Mouse (Mus musculus): ENCODE measurements at regions not wholly inside any gene's neighbourhood (a gene's known extent, or its start where the extent isn't known, plus 50 kb on each side); places are given as distances from the start of the nearest gene placed in this dataset.

DNA sequence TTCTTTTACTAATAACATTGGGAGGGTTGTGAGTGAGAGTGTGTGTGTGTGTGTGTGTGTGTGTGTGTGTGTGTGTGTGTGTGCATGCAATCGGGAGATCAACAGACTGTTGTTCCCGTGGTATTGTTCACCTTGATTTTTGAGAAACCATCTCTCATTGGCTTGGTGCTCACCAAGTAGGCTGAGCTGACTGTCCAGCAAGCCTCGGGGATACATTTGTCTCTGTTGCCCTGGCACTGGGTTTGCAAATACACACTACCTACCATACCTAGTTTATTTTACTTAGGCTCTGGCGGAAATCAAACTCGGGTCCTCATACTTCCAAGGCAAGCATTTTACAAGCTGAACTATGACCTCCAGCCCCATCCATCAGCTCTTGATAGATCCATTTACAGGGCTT, 306.0 kb upstream of the Ppargc1a start:
- ATAC-seq (ENCODE audit: low read depth) (no peak), DNase-seq (no peak)
- no peak overlapping the region for H3K9ac ChIP-seq
- no peak overlapping the region for H3K4me2 ChIP-seq
- no peaks in the 10 kb centered on the region for H3K27me3 ChIP-seq
- no peaks in the 10 kb centered on the region for H3K9me3 ChIP-seq (replicated peaks)
- no peak overlapping the region for H3K4me3 ChIP-seq (replicated peaks)
- no peak overlapping the region for H3K27ac ChIP-seq
- no peaks in the 10 kb centered on the region for H3K36me3 ChIP-seq
- 84% methylated on average over 5 of the region's 5 CpGs for WGBS (ENCODE audit: insufficient replicate concordance)
- H3K4me1 ChIP-seq (replicated peaks), result no peaks in the 10 kb centered on the region

DNA sequence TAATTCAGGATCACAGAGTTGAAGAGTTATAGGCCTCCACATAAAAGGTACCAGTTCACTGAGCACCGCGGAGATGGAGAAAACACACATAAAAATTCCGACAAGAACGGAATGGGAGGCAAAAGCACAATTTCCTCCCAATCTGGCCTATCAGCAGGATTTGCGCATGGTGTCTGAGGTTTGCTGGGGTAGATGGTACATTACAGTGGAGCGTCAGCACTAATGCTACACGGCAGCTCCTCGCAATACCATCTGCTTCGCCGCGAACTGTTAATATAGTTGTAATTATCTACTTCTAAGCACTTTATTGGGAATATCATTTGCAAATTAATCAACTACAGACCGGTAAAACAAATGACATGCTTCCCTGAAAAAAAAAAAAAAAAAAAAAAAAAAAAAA, 304.2 kb upstream of the Ppargc1a start:
- H3K9me3 ChIP-seq (replicated peaks), result no peaks in the 10 kb centered on the region
- DNase-seq (no peak), ATAC-seq (ENCODE audit: low read depth) (no peak)
- H3K36me3 ChIP-seq, result no peaks in the 10 kb centered on the region
- no peaks in the 10 kb centered on the region for H3K4me1 ChIP-seq (replicated peaks)
- H3K27me3 ChIP-seq, result no peaks in the 10 kb centered on the region
- H3K4me3 ChIP-seq (replicated peaks), result no peak overlapping the region
- no peak overlapping the region for H3K4me2 ChIP-seq
- no peak overlapping the region for H3K27ac ChIP-seq
- H3K9ac ChIP-seq, result no peak overlapping the region
- WGBS (ENCODE audit: insufficient replicate concordance), result 86% methylated on average over 12 of the region's 12 CpGs

DNA sequence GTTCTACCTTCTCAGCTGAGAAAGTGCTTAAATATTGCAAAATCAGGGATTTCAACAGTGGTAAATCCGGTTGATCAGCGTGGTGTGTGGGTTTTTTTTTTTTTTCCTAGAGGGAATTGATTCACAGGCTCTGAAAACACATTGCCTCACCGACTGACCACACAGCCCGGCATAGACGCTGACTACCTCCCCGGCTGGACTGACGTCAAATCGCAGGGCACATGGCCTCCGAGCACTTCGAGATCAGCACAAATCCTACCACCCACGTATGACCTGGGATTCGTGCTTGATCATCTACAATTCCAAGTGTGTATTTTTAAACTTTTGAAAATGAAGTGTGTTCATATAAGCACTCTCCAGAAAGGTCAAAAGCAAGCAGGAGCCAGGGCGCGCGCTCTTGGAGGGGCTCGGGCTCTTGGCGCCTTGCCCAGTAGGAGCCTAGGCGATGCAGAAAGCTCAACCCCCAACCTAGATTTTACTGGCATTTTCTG, 300.7 kb upstream of the Ppargc1a start:
- DNase-seq (no peak), ATAC-seq (ENCODE audit: low read depth) (no peak)
- Histone ChIP-seq H3K4me3 (replicated peaks) (no peak overlapping the region), H3K4me2 (no peak overlapping the region), H3K36me3 (no peaks in the 10 kb centered on the region), H3K4me1 (replicated peaks) (no peaks in the 10 kb centered on the region), H3K27me3 (no peaks in the 10 kb centered on the region), H3K9ac (no peak overlapping the region), H3K9me3 (replicated peaks) (no peaks in the 10 kb centered on the region), H3K27ac (no peak overlapping the region)
- 80% methylated on average over 18 of the region's 18 CpGs for WGBS (ENCODE audit: insufficient replicate concordance)

DNA sequence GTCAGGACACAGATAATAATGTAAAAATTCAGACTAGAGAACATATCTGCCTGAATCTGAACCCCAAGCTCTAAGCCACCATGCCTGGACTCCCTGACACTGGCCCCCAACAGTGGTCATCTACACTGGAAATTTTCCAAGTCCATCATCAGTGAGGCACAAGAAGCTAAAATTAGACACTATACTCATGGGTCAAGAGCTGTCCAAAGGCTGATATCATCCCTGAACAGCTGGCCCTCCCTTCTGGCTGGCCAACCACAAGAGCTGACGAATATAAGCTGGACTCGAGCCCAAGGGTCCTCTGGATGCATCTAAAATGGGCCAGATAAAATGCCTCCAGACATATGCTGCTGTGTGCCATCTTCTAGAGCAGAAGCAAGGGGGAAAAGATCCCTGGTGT, 298.5 kb upstream of the Ppargc1a start:
- Histone ChIP-seq H3K36me3 (no peaks in the 10 kb centered on the region), H3K4me2 (no peak overlapping the region), H3K27ac (no peak overlapping the region), H3K4me3 (replicated peaks) (no peak overlapping the region), H3K27me3 (no peaks in the 10 kb centered on the region), H3K9me3 (replicated peaks) (no peaks in the 10 kb centered on the region), H3K4me1 (replicated peaks) (no peaks in the 10 kb centered on the region), H3K9ac (no peak overlapping the region)
- DNase-seq (no peak), ATAC-seq (ENCODE audit: low read depth) (no peak)
- 35% methylated on average over 2 of the region's 2 CpGs for WGBS (ENCODE audit: insufficient replicate concordance)

DNA sequence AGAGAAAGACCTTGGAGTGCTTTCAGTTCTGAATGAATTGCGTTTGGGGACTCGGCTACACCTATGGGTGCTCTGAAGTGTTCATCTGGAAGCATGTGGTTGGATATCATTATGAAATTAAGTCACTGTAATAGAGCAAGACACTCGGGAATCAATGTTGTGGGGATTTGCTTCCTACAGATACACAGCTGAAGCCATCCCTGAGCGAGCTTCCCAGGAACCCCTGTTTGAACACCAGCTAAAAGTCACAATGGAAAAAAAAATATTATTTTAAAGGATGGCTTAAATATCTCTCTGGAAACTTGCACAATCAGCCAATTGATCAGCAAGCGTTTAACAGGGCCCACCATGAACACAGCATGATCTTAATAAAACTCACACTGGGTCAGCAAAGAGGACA, 293.0 kb upstream of the Ppargc1a start:
- H3K27me3 ChIP-seq, result no peaks in the 10 kb centered on the region
- no peak overlapping the region for H3K4me2 ChIP-seq
- H3K4me3 ChIP-seq (replicated peaks), result no peak overlapping the region
- 65% methylated on average over 5 of the region's 5 CpGs for WGBS (ENCODE audit: insufficient replicate concordance)
- DNase-seq (no peak), ATAC-seq (ENCODE audit: low read depth) (no peak)
- H3K4me1 ChIP-seq (replicated peaks), result no peaks in the 10 kb centered on the region
- H3K27ac ChIP-seq, result no peak overlapping the region
- H3K9me3 ChIP-seq (replicated peaks), result no peaks in the 10 kb centered on the region
- no peaks in the 10 kb centered on the region for H3K36me3 ChIP-seq
- no peak overlapping the region for H3K9ac ChIP-seq

DNA sequence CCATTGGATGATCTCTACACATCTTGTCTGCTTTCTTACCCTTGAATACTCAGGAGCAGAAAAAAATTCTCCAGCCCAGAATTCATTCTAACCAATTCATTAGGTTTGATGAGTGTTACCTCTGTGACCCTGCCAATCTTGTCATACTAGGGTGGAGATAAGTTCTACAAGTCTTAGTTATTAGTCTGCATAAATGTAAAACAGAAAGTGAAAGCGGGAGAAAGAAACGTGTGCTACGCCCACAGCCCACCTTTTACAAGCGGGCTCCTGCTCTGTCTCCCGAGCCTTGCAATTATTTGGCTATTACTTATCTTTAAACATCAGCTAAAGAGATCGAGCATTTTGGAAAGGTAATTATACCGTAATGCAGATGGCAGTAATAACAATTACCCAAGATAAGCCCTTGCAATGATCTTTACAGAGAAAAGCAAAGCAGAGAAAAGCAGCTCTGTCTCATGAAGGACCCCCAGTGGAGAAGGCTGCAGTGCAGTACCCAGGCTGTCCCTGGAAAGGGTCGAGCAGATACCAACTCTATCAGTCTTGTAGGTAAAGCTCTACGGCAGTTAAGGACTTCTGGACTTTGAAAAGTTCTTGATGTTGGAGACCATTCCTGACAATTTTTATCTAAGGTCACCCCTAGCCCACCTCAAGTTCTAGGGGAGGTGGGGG, 286.1 kb upstream of the Ppargc1a start:
- Histone ChIP-seq H3K27ac (no peak overlapping the region), H3K9me3 (replicated peaks) (no peaks in the 10 kb centered on the region), H3K4me3 (replicated peaks) (peak overlapping the region; percentile 22; the same call in 1 of the 2 replicates), H3K4me2 (peak overlapping the region; percentile 27), H3K36me3 (no peaks in the 10 kb centered on the region), H3K27me3 (no peaks in the 10 kb centered on the region), H3K4me1 (replicated peaks) (no peaks in the 10 kb centered on the region), H3K9ac (no peak overlapping the region)
- DNase-seq, result no peak
- WGBS (ENCODE audit: insufficient replicate concordance), result 51% methylated on average over 9 of the region's 9 CpGs
- ATAC-seq (ENCODE audit: low read depth), result no peak

DNA sequence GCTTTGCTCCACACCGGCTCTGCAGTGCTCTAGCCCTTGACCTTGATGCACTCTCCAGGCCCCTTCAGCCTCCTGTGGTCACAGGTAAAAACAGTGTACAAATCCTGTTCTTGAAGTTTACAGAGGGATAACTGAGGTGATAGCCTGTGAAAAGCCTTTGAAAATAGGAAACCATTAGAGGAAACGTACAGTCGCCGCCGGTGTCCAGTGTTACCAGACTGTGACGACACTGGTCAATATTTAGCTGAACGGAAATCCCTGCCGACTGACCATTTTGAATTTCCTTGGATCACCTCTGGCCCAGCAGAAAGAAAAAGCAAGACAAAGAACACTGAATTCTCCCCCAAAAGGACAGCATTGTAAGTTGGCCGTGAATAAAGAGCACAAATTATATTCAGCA, 282.6 kb upstream of the Ppargc1a start:
- H3K27me3 ChIP-seq, result no peaks in the 10 kb centered on the region
- ATAC-seq (ENCODE audit: low read depth) (no peak), DNase-seq (no peak)
- no peaks in the 10 kb centered on the region for H3K9me3 ChIP-seq (replicated peaks)
- H3K4me3 ChIP-seq (replicated peaks), result no peak overlapping the region
- no peak overlapping the region for H3K9ac ChIP-seq
- H3K27ac ChIP-seq, result no peak overlapping the region
- H3K36me3 ChIP-seq, result no peaks in the 10 kb centered on the region
- 83% methylated on average over 9 of the region's 9 CpGs for WGBS (ENCODE audit: insufficient replicate concordance)
- no peaks in the 10 kb centered on the region for H3K4me1 ChIP-seq (replicated peaks)
- H3K4me2 ChIP-seq, result no peak overlapping the region

DNA sequence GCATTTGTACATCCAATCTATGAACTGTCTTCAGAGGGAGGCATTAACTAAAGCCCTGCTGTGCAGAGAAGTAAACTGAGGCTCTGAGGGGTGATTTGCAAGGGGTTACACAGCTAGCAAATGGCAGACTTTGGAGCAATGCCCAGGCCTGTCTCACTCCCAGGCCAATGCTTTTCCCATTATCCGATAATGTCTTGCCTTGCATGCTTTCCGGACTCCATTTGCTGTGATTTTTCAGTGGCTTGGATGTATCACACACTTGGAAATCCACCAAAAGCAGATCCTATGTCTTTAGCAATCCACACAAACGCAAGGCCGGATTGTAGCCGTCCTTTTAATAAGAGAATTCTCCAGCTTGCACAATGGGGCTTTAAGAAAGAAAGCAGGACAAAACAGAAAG, 281.7 kb upstream of the Ppargc1a start:
- no peaks in the 10 kb centered on the region for H3K27me3 ChIP-seq
- H3K27ac ChIP-seq, result no peak overlapping the region
- ATAC-seq (ENCODE audit: low read depth) (no peak), DNase-seq (no peak)
- H3K9ac ChIP-seq, result no peak overlapping the region
- no peaks in the 10 kb centered on the region for H3K36me3 ChIP-seq
- no peak overlapping the region for H3K4me3 ChIP-seq (replicated peaks)
- H3K4me1 ChIP-seq (replicated peaks), result no peaks in the 10 kb centered on the region
- H3K9me3 ChIP-seq (replicated peaks), result no peaks in the 10 kb centered on the region
- H3K4me2 ChIP-seq, result no peak overlapping the region
- 78% methylated on average over 5 of the region's 5 CpGs for WGBS (ENCODE audit: insufficient replicate concordance)

DNA sequence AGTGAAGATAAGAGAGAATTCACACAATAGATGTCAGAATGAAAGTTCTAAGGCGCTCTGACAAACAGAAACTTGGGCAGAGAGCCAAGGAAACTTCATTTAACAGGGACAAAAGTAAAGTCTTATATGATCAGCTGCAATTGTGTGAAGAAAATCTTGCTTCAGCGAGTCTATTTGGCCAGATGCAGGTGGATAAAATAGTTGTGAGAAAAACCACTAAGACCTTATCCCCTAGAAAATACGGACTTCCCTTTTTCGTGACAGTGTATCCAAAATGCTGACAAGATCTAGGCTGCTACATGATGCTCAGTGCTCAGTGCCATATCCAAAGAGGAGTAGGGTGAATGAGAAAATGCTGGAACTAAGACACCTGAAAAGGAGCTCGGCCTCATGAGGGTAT, 274.7 kb upstream of the Ppargc1a start:
- no peaks in the 10 kb centered on the region for H3K9me3 ChIP-seq (replicated peaks)
- H3K27me3 ChIP-seq, result no peaks in the 10 kb centered on the region
- H3K9ac ChIP-seq, result no peak overlapping the region
- ATAC-seq (ENCODE audit: low read depth) (no peak), DNase-seq (no peak)
- H3K4me1 ChIP-seq (replicated peaks), result peaks cover 25% of the 10 kb centered on the region
- H3K4me3 ChIP-seq (replicated peaks), result no peak overlapping the region
- 38% methylated on average over 5 of the region's 5 CpGs for WGBS (ENCODE audit: insufficient replicate concordance)
- H3K27ac ChIP-seq, result no peak overlapping the region
- H3K36me3 ChIP-seq, result no peaks in the 10 kb centered on the region
- H3K4me2 ChIP-seq, result no peak overlapping the region

DNA sequence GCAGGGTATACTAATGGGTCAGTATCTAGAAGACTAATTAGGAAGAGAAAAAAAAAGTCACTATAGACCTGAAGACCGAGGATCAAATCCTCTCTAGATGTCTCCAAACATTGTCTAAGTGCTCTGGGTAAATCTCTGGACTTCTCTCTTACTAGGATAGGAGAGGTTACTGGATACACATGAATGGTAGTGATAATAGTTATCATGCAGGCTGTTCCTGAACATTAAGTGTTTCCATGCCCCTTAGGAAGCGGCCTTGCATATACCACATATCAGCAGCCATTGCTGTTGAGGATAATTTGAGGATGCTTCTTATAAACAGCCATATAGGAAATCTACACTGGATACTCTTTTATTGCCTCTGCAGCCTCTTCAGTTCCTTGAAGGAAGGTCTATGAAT, 274.2 kb upstream of the Ppargc1a start:
- WGBS (ENCODE audit: insufficient replicate concordance), result 44% methylated on average over 2 of the region's 2 CpGs
- H3K4me2 ChIP-seq, result no peak overlapping the region
- no peaks in the 10 kb centered on the region for H3K36me3 ChIP-seq
- peak; percentile 69 for ATAC-seq (ENCODE audit: low read depth)
- H3K27me3 ChIP-seq, result no peaks in the 10 kb centered on the region
- peaks cover 25% of the 10 kb centered on the region for H3K4me1 ChIP-seq (replicated peaks)
- H3K9me3 ChIP-seq (replicated peaks), result no peaks in the 10 kb centered on the region
- no peak for DNase-seq
- H3K27ac ChIP-seq, result peak overlapping the region; percentile 71
- H3K4me3 ChIP-seq (replicated peaks), result no peak overlapping the region
- H3K9ac ChIP-seq, result no peak overlapping the region

DNA sequence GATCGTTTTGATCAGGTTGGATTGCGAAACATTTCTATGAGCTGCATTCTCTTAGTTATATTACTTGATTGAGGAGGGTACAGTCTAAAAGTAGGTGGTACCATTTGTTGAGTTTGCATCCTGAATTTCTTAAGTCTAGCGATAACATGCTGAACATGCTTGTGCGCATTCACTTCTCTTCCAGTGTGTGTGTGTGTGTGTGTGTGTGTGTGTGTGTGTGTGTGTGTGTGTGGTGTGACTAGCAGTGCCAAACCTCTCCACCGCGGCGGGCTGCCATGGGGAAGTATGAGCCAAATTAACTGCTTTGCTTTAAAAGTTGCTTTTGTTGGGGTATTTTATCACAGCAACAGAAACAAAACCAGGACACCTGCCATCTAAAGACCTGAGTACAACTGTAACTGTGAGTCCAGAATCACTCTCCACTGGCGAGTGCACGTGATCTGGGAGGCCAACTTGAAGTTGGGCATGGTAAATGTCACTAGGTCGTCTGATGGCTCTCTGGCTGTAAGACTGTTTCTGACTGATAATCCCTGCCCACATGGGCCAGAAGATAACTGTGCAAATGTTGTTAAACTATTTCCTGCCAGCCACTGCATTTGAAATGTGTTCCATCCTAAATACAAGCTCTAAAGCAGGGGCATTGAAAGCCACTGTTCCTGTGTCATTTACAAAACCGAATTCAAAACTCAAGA, 273.3 kb upstream of the Ppargc1a start:
- Histone ChIP-seq H3K4me2 (peak overlapping the region; percentile 38), H3K4me1 (replicated peaks) (peaks cover 25% of the 10 kb centered on the region), H3K36me3 (no peaks in the 10 kb centered on the region), H3K27me3 (no peaks in the 10 kb centered on the region), H3K4me3 (replicated peaks) (no peak overlapping the region), H3K27ac (peak overlapping the region; percentile 71), H3K9me3 (replicated peaks) (no peaks in the 10 kb centered on the region), H3K9ac (no peak overlapping the region; the same call in 1 of the 2 replicates)
- WGBS (ENCODE audit: insufficient replicate concordance), result 52% methylated on average over 11 of the region's 11 CpGs
- DNase-seq, result peak; percentile 59
- peak; percentile 96 for ATAC-seq (ENCODE audit: low read depth)

DNA sequence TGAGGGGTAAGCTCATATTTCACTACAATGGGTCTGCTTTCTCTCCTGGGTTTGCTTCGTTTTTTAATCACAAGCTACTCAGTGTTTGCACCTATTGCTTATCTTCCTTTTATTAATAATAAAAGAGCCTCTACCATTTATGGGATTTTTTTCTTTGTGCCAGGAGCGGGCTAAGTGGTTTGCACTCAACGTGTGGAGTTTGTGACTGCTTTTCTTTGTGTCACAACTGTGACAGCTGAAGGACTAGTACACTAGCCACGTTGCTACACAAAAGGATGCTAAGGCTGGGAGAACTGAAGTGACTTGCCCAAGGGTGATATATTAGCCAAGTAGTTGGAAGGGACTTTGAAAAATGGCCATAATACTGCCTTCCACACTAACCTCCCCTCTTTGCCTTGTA, 271.8 kb upstream of the Ppargc1a start:
- Histone ChIP-seq H3K4me1 (replicated peaks) (peaks cover 25% of the 10 kb centered on the region), H3K4me2 (no peak overlapping the region), H3K9me3 (replicated peaks) (no peaks in the 10 kb centered on the region), H3K9ac (no peak overlapping the region), H3K36me3 (no peaks in the 10 kb centered on the region), H3K27me3 (no peaks in the 10 kb centered on the region), H3K27ac (no peak overlapping the region), H3K4me3 (replicated peaks) (no peak overlapping the region)
- DNase-seq (no peak), ATAC-seq (ENCODE audit: low read depth) (no peak)
- WGBS (ENCODE audit: insufficient replicate concordance), result 70% methylated on average over 4 of the region's 4 CpGs

Measured in liver, embryonic 13.5 days (tissue).